Mouse (Mus musculus): Measurements from ENCODE around the gene Maz. TPM values are rescaled to one million over a fixed set of nuclear protein-coding genes. Genes with fewer than 3 reads are reported as not detected.

Gene Maz
- polyA plus RNA-seq, 1 experiment from 2014 or later = 35.7 TPM

- Histone ChIP-seq H3K27me3 (replicated peaks; ENCODE audit: control insufficient read depth, insufficient read depth, low read length) (no peaks in the 10 kb centered on the region), H3K9ac (ENCODE audit: low read depth, low read length) (no peak overlapping the region), H3K4me1 (ENCODE audit: control insufficient read depth, insufficient read depth, low read length) (no peaks in the 10 kb centered on the region), H3K4me3 (ENCODE audit: low read length) (no peak overlapping the region), H3K4me2 (ENCODE audit: low read depth, low read length) (no peak overlapping the region), H3K9me3 (ENCODE audit: control insufficient read depth, low read length) (no peaks in the 10 kb centered on the region), H3K36me3 (ENCODE audit: control insufficient read depth, insufficient read depth, low read length) (peaks cover 12% of the 10 kb centered on the region), H3K27ac (ENCODE audit: low read length) (no peak overlapping the region)
- ATAC-seq = no peak
- WGBS = 83% methylated on average over 4 of the region's 4 CpGs
These were observed 30.4 kb downstream of the Maz start for GRCm38 (mm10) chr7:126996449-126996848.

GRCm38 (mm10) chr7:126988816-126989215 is 38.0 kb downstream of the Maz start:
- Histone ChIP-seq H3K27ac (ENCODE audit: low read length) (no peak overlapping the region), H3K27me3 (replicated peaks; ENCODE audit: control insufficient read depth, insufficient read depth, low read length) (no peaks in the 10 kb centered on the region), H3K4me3 (ENCODE audit: low read length) (no peak overlapping the region), H3K4me1 (ENCODE audit: control insufficient read depth, insufficient read depth, low read length) (peaks cover 3% of the 10 kb centered on the region; the same call in 1 of the 2 replicates), H3K4me2 (ENCODE audit: low read depth, low read length) (no peak overlapping the region), H3K36me3 (ENCODE audit: control insufficient read depth, insufficient read depth, low read length) (no peaks in the 10 kb centered on the region), H3K9ac (ENCODE audit: low read depth, low read length) (no peak overlapping the region), H3K9me3 (ENCODE audit: control insufficient read depth, low read length) (no peaks in the 10 kb centered on the region)
- ATAC-seq = no peak
- 69% methylated on average over 8 of the region's 8 CpGs for WGBS

GRCm38 (mm10) chr7:126986319-126986718 is 40.5 kb downstream of the Maz start:
- Histone ChIP-seq H3K27ac (ENCODE audit: low read length) (no peak overlapping the region), H3K4me3 (ENCODE audit: low read length) (no peak overlapping the region), H3K9ac (ENCODE audit: low read depth, low read length) (no peak overlapping the region), H3K27me3 (replicated peaks; ENCODE audit: control insufficient read depth, insufficient read depth, low read length) (no peaks in the 10 kb centered on the region), H3K9me3 (ENCODE audit: control insufficient read depth, low read length) (no peaks in the 10 kb centered on the region), H3K4me1 (ENCODE audit: control insufficient read depth, insufficient read depth, low read length) (peaks cover 11% of the 10 kb centered on the region), H3K4me2 (ENCODE audit: low read depth, low read length) (no peak overlapping the region), H3K36me3 (ENCODE audit: control insufficient read depth, insufficient read depth, low read length) (no peaks in the 10 kb centered on the region)
- 42% methylated on average over 9 of the region's 9 CpGs for WGBS
- peak; percentile 65; the same call in 1 of the 2 replicates for ATAC-seq

GRCm38 (mm10) chr7:126984667-126985444 is 42.0 kb downstream of the Maz start:
- peaks cover 11% of the 10 kb centered on the region for H3K4me1 ChIP-seq (ENCODE audit: control insufficient read depth, insufficient read depth, low read length)
- no peak for ATAC-seq
- no peak overlapping the region for H3K9ac ChIP-seq (ENCODE audit: low read depth, low read length)
- H3K27ac ChIP-seq (ENCODE audit: low read length) = no peak overlapping the region
- H3K9me3 ChIP-seq (ENCODE audit: control insufficient read depth, low read length) = no peaks in the 10 kb centered on the region
- no peaks in the 10 kb centered on the region for H3K27me3 ChIP-seq (replicated peaks; ENCODE audit: control insufficient read depth, insufficient read depth, low read length)
- H3K36me3 ChIP-seq (ENCODE audit: control insufficient read depth, insufficient read depth, low read length) = peaks cover 7% of the 10 kb centered on the region
- no peak overlapping the region for H3K4me2 ChIP-seq (ENCODE audit: low read depth, low read length)
- no peak overlapping the region for H3K4me3 ChIP-seq (ENCODE audit: low read length)
- WGBS = 46% methylated on average over 10 of the region's 10 CpGs

GRCm38 (mm10) chr7:126983113-126983512 is 43.7 kb downstream of the Maz start:
- no peak for ATAC-seq
- no peak overlapping the region for H3K4me3 ChIP-seq (ENCODE audit: low read length)
- WGBS = 74% methylated on average over 7 of the region's 7 CpGs
- H3K27ac ChIP-seq (ENCODE audit: low read length) = peak overlapping the region; percentile 36; the same call in 1 of the 2 replicates
- H3K9ac ChIP-seq (ENCODE audit: low read depth, low read length) = no peak overlapping the region
- no peaks in the 10 kb centered on the region for H3K27me3 ChIP-seq (replicated peaks; ENCODE audit: control insufficient read depth, insufficient read depth, low read length)
- H3K36me3 ChIP-seq (ENCODE audit: control insufficient read depth, insufficient read depth, low read length) = peaks cover 21% of the 10 kb centered on the region
- H3K4me1 ChIP-seq (ENCODE audit: control insufficient read depth, insufficient read depth, low read length) = peaks cover 15% of the 10 kb centered on the region
- H3K4me2 ChIP-seq (ENCODE audit: low read depth, low read length) = no peak overlapping the region
- no peaks in the 10 kb centered on the region for H3K9me3 ChIP-seq (ENCODE audit: control insufficient read depth, low read length)

GRCm38 (mm10) chr7:126982054-126982453 is 44.8 kb downstream of the Maz start:
- H3K36me3 ChIP-seq (ENCODE audit: control insufficient read depth, insufficient read depth, low read length) = peaks cover 24% of the 10 kb centered on the region
- no peak overlapping the region for H3K4me3 ChIP-seq (ENCODE audit: low read length)
- H3K27ac ChIP-seq (ENCODE audit: low read length) = peak overlapping the region; percentile 51; the same call in 1 of the 2 replicates
- no peaks in the 10 kb centered on the region for H3K9me3 ChIP-seq (ENCODE audit: control insufficient read depth, low read length)
- H3K27me3 ChIP-seq (replicated peaks; ENCODE audit: control insufficient read depth, insufficient read depth, low read length) = no peaks in the 10 kb centered on the region
- peaks cover 15% of the 10 kb centered on the region for H3K4me1 ChIP-seq (ENCODE audit: control insufficient read depth, insufficient read depth, low read length)
- 63% methylated on average over 4 of the region's 4 CpGs for WGBS
- H3K9ac ChIP-seq (ENCODE audit: low read depth, low read length) = no peak overlapping the region
- H3K4me2 ChIP-seq (ENCODE audit: low read depth, low read length) = no peak overlapping the region
- peak; percentile 45 for ATAC-seq

GRCm38 (mm10) chr7:126981601-126982000 is 45.2 kb downstream of the Maz start:
- Histone ChIP-seq H3K9me3 (ENCODE audit: control insufficient read depth, low read length) (no peaks in the 10 kb centered on the region), H3K27me3 (replicated peaks; ENCODE audit: control insufficient read depth, insufficient read depth, low read length) (no peaks in the 10 kb centered on the region), H3K27ac (ENCODE audit: low read length) (no peak overlapping the region; the same call in 1 of the 2 replicates), H3K9ac (ENCODE audit: low read depth, low read length) (no peak overlapping the region), H3K4me1 (ENCODE audit: control insufficient read depth, insufficient read depth, low read length) (peaks cover 15% of the 10 kb centered on the region), H3K4me3 (ENCODE audit: low read length) (no peak overlapping the region), H3K36me3 (ENCODE audit: control insufficient read depth, insufficient read depth, low read length) (peaks cover 24% of the 10 kb centered on the region), H3K4me2 (ENCODE audit: low read depth, low read length) (no peak overlapping the region)
- no peak for ATAC-seq
- WGBS = 88% methylated on average over 2 of the region's 2 CpGs

- ATAC-seq = no peak
- Histone ChIP-seq H3K4me1 (ENCODE audit: control insufficient read depth, insufficient read depth, low read length) (peaks cover 17% of the 10 kb centered on the region), H3K27me3 (replicated peaks; ENCODE audit: control insufficient read depth, insufficient read depth, low read length) (no peaks in the 10 kb centered on the region), H3K9me3 (ENCODE audit: control insufficient read depth, low read length) (no peaks in the 10 kb centered on the region), H3K36me3 (ENCODE audit: control insufficient read depth, insufficient read depth, low read length) (peaks cover 24% of the 10 kb centered on the region), H3K27ac (ENCODE audit: low read length) (no peak overlapping the region), H3K4me3 (ENCODE audit: low read length) (no peak overlapping the region), H3K4me2 (ENCODE audit: low read depth, low read length) (no peak overlapping the region; the same call in 1 of the 2 replicates), H3K9ac (ENCODE audit: low read depth, low read length) (no peak overlapping the region)
- 92% methylated on average over 6 of the region's 6 CpGs for WGBS
These were observed 48.0 kb downstream of the Maz start for GRCm38 (mm10) chr7:126978841-126979240.

GRCm38 (mm10) chr7:126976878-126977459 is 49.9 kb downstream of the Maz start:
- peak; percentile 64 for ATAC-seq
- Histone ChIP-seq H3K4me3 (ENCODE audit: low read length) (peak overlapping the region; percentile 100), H3K27ac (ENCODE audit: low read length) (peak overlapping the region; percentile 98), H3K9me3 (ENCODE audit: control insufficient read depth, low read length) (no peaks in the 10 kb centered on the region), H3K9ac (ENCODE audit: low read depth, low read length) (peak overlapping the region; percentile 99), H3K27me3 (replicated peaks; ENCODE audit: control insufficient read depth, insufficient read depth, low read length) (no peaks in the 10 kb centered on the region), H3K4me2 (ENCODE audit: low read depth, low read length) (peak overlapping the region; percentile 69), H3K36me3 (ENCODE audit: control insufficient read depth, insufficient read depth, low read length) (peaks cover 24% of the 10 kb centered on the region), H3K4me1 (ENCODE audit: control insufficient read depth, insufficient read depth, low read length) (peaks cover 10% of the 10 kb centered on the region; the same call in 1 of the 2 replicates)
- whole genome bisulfite sequencing = 22% methylated on average over 14 of the region's 14 CpGs

All from intestine, embryonic 16.5 days (tissue).